Mouse (Mus musculus) limb, embryonic 14.5 days (tissue): ENCODE results near the gene Gpx7. TPM values are rescaled to one million over a fixed set of nuclear protein-coding genes. Genes with fewer than 3 reads are reported as not detected.
A peak's percentile ranks its signal among the peaks of the same experiment; 100 is the strongest.

Experiments used
- ATAC-seq: fragments of 200-750 bp; cut with Nextera tagmentation; 2 replicates; pipeline ENCODE4 v1.8.0; 2017; ENCODE audit warnings: low read depth, moderate number of reproducible peaks, moderate TSS enrichment; ENCODE audit not compliant: low FRiP score
- DNase-seq: peaks from one replicate; pipeline ENCODE4 v3.0.0-alpha.2; 2015; ENCODE audit warnings: low spot score
- H3K27ac ChIP-seq: fragments of 300-500 bp; sonication (generic); replicated peaks from 2 replicates; pipeline ENCODE4 v1.5.1; 2014; ENCODE audit warnings: low read depth, mild to moderate bottlenecking, low read length, moderate library complexity, mixed read lengths
- H3K27me3 ChIP-seq: fragments of 300-500 bp; sonication (generic); 2 replicates; pipeline ENCODE4 v1.6.1; 2014; ENCODE audit warnings: low read length, mixed read lengths; ENCODE audit not compliant: control insufficient read depth, insufficient read depth
- H3K36me3 ChIP-seq: fragments of 300-500 bp; sonication (generic); 2 replicates; pipeline ENCODE4 v1.6.1; 2014; ENCODE audit warnings: mild to moderate bottlenecking, low read length, moderate library complexity, mixed read lengths; ENCODE audit not compliant: control insufficient read depth, insufficient read depth
- H3K4me1 ChIP-seq: fragments of 300-500 bp; sonication (generic); 2 replicates; pipeline ENCODE4 v1.6.1; 2014; ENCODE audit warnings: antibody characterized with exemption, low read length, mixed read lengths; ENCODE audit not compliant: control insufficient read depth, insufficient read depth
- H3K4me2 ChIP-seq: fragments of 300-500 bp; sonication (generic); replicated peaks from 2 replicates; pipeline ENCODE4 v1.6.1; 2014; ENCODE audit warnings: low read depth, mild to moderate bottlenecking, low read length, moderate library complexity; ENCODE audit not compliant: severe bottlenecking
- H3K4me3 ChIP-seq: fragments of 300-500 bp; sonication (generic); replicated peaks from 2 replicates; pipeline ENCODE4 v1.5.1; 2014; ENCODE audit warnings: low read length
- H3K9ac ChIP-seq: fragments of 300-500 bp; sonication (generic); 2 replicates; pipeline ENCODE4 v1.6.1; 2014; ENCODE audit warnings: mild to moderate bottlenecking, low read depth, low read length, moderate library complexity; ENCODE audit not compliant: severe bottlenecking
- H3K9me3 ChIP-seq: fragments of 300-500 bp; sonication (generic); 2 replicates; pipeline ENCODE4 v1.6.1; 2016; ENCODE audit warnings: low read length; ENCODE audit not compliant: control insufficient read depth
- POLR2A ChIP-seq: fragments of 200-500 bp; IDR thresholded peaks from 2 replicates; pipeline ENCODE4 v1.8.0; 2012; ENCODE audit warnings: inconsistent platforms, mild to moderate bottlenecking, moderate library complexity, borderline replicate concordance; ENCODE audit not compliant: insufficient read depth, insufficient read length; ENCODE audit errors: extremely low read depth
- WGBS: fragments of 180-500 bp; shearing (Covaris S2); extraction: QIAGEN DNeasy Blood & Tissue Kit; methylation state at CpG from one replicate; pipeline ENCODE4 v1.1.7; 2014; 5-methylcytosine and 5-hydroxymethylcytosine counted together
- polyA plus RNA-seq, 2 experiments: library from polyadenylated mRNA; depleted of rRNA in 1 of 2; stranded (reverse) in 1 of 2; unstranded in 1 of 2; fragments of >200 nt; fragmentation: Nextera tagmentation in 1 of 2; extraction: Ambion mirVana in 1 of 2; gene quantifications; 2 replicates each; pipeline versions ENCODE4 v1.2.1 to v1.2.3; 2012 to 2014

Gpx7 gene
- polyA plus RNA-seq, 2 experiments, result 92.8 to 117 TPM

DNA sequence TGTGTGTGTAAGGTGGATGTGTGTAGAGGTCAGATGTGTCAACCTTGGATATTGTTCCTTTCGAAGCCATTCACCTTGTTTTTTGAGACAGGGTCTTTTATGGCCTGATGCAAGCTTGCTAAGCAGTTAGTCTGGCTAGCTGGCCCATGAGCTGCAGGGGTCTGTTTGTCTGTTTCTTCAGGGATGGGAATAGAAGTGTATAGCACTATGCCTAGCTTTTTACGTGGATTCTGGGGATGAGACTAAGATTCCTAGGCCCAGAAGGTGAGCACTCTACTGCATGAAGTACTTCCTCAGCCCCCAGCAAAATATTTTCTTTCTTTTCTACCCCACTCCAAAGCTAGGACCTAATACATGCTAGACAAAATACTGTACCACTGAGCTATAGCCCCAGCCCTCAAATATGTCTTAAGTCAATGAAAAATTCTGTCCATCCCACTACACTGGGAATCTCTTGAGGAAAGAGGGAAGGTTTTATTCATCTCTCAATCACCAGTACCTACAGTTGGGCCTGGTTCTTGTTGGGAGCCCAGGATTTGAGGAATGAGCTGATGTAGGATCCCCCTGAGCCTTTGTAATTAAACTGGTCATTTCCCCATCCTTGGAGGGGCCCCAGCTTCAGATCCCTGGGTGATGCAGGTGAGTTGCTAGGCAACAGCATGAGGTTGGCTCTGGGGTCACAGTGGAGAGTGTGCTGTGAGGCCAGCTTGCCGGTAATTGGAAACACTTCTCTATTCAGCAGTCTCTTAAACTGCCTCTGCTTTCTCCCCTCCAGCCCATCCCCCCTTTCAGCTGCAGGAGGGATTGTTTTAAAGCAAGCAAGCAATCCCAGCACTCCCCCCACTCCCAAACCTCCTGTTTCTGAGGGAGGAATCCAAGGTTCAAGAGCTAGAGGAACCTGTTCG lies 24.1 kb upstream of the Gpx7 start:
- H3K4me3 ChIP-seq, result no peak overlapping the region

GRCm38 (mm10) chr4:108428341-108428721 lies 21.6 kb upstream of the Gpx7 start:
- no peaks in the 10 kb centered on the region for H3K36me3 ChIP-seq
- H3K4me1 ChIP-seq, result peaks cover 26% of the 10 kb centered on the region
- no peak for TF ChIP-seq POLR2A
- no peak overlapping the region for H3K4me2 ChIP-seq
- ATAC-seq (no peak), DNase-seq (no peak)
- H3K9ac ChIP-seq, result no peak overlapping the region
- 65% methylated on average over 6 of the region's 6 CpGs for WGBS
- H3K27me3 ChIP-seq, result no peaks in the 10 kb centered on the region
- H3K4me3 ChIP-seq, result no peak overlapping the region
- H3K27ac ChIP-seq, result no peak overlapping the region
- H3K9me3 ChIP-seq, result no peaks in the 10 kb centered on the region

More for the DNA sequence above, 24.1 kb upstream of the Gpx7 start:
- WGBS, result 17% methylated on average over 4 of the region's 4 CpGs
- Histone ChIP-seq H3K9me3 (no peaks in the 10 kb centered on the region), H3K4me1 (peaks cover 31% of the 10 kb centered on the region), H3K27me3 (no peaks in the 10 kb centered on the region), H3K9ac (no peak overlapping the region), H3K4me2 (no peak overlapping the region), H3K27ac (peak overlapping the region; percentile 72), H3K36me3 (no peaks in the 10 kb centered on the region)
- ATAC-seq (peak; percentile 90), DNase-seq (peak; percentile 70)
- no peak for TF ChIP-seq POLR2A

- ATAC-seq (no peak), DNase-seq (no peak)
- 47% methylated on average over 11 of the region's 11 CpGs for WGBS
- H3K9ac ChIP-seq, result no peak overlapping the region
- no peak overlapping the region for H3K27ac ChIP-seq
- H3K36me3 ChIP-seq, result no peaks in the 10 kb centered on the region
- H3K4me1 ChIP-seq, result peaks cover 22% of the 10 kb centered on the region
- no peaks in the 10 kb centered on the region for H3K9me3 ChIP-seq
- no peak for TF ChIP-seq POLR2A
- no peak overlapping the region for H3K4me2 ChIP-seq
- H3K27me3 ChIP-seq, result no peaks in the 10 kb centered on the region
- no peak overlapping the region for H3K4me3 ChIP-seq
Measured at GRCm38 (mm10) chr4:108427719-108428340, 21.1 kb upstream of the Gpx7 start.

DNA sequence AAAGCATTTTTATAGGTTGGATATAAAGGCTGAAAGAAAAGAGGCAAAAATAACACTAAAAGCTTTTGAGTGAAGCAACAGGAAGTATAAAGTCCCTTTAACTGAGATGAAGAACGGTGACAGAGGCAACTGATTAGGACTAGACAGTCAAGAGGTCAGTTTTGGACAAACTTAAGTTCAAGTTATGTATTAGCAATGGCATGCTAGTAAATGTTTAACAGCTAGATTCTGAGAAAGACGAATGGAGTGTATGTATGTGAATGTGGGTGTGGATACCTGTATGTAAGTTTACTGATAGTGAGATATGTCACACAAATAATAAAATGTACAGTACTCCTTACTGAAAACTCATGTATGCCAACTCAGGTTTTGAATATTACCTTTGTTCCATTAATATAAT lies 17.8 kb upstream of the Gpx7 start:
- Histone ChIP-seq H3K4me2 (no peak overlapping the region), H3K9me3 (no peaks in the 10 kb centered on the region), H3K36me3 (no peaks in the 10 kb centered on the region), H3K27ac (no peak overlapping the region), H3K9ac (no peak overlapping the region), H3K4me1 (no peaks in the 10 kb centered on the region), H3K4me3 (no peak overlapping the region), H3K27me3 (no peaks in the 10 kb centered on the region)
- TF ChIP-seq POLR2A, result no peak
- WGBS, result 45% methylated on average over 2 of the region's 2 CpGs
- no peak for ATAC-seq
- no peak for DNase-seq

DNA sequence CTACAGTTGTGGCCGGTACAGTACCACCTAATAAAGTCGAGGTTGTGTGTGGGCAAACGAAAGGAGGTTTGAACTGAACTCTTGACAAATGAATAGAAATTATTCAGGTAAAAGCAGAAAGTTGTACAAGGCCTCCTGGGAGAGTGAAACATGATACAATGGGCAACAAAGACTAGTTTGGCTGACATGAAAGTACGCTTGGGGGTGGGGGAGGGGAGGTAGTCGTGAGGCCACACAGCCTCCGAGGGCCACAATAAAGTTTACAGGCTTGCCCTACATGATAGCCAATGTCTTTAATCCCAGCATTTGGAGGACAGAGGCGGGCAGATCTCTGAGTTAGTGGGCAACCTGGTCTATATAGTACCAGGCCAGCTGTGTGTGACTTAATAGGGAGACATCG lies 860 bp upstream of the Gpx7 start:
- H3K36me3 ChIP-seq, result peaks cover 5% of the 10 kb centered on the region; the same call in 1 of the 2 replicates
- no peak overlapping the region for H3K9ac ChIP-seq
- H3K4me2 ChIP-seq, result peak overlapping the region; percentile 88; the same call in 1 of the 2 replicates
- no peak for DNase-seq
- no peaks in the 10 kb centered on the region for H3K9me3 ChIP-seq
- whole genome bisulfite sequencing, result 16% methylated on average over 8 of the region's 8 CpGs
- no peak for TF ChIP-seq POLR2A
- H3K4me1 ChIP-seq, result peaks cover 19% of the 10 kb centered on the region
- 0 out of 2 replicates have a peak, but pooled peaks have one; percentile 3 for ATAC-seq
- 0 out of 2 replicates have a peak overlapping the region, but pooled peaks have one; percentile 86 for H3K27ac ChIP-seq
- H3K4me3 ChIP-seq, result no peak overlapping the region
- H3K27me3 ChIP-seq, result no peaks in the 10 kb centered on the region
